Mouse (Mus musculus) forebrain, embryonic 10.5 days (tissue): ENCODE measurements around the gene Rtn1. TPM values are rescaled to one million over a fixed set of nuclear protein-coding genes. Genes with fewer than 3 reads are reported as not detected.
A peak's percentile ranks its signal among the peaks of the same experiment; 100 is the strongest.
"Not testable (repeated sequence)": the region's sequence is repeated elsewhere in the genome, so short reads cannot be mapped to it uniquely, and the experiment has no call there.

ENCODE experiments used
- DNase-seq: peaks from one replicate; pipeline ENCODE4 v3.0.0-alpha.2; 2017; ENCODE audit warnings: low spot score; ENCODE audit errors: extremely low spot score
- H3K27ac ChIP-seq: fragments of 300-500 bp; sonication (generic); 2 replicates; pipeline ENCODE4 v1.5.1; 2016; ENCODE audit warnings: mild to moderate bottlenecking
- H3K27me3 ChIP-seq: fragments of 300-500 bp; sonication (generic); 2 replicates; pipeline ENCODE4 v1.6.1; 2016; ENCODE audit warnings: mild to moderate bottlenecking; ENCODE audit not compliant: poor library complexity, severe bottlenecking
- H3K36me3 ChIP-seq: fragments of 300-500 bp; sonication (generic); replicated peaks from 2 replicates; pipeline ENCODE4 v1.6.1; 2016; ENCODE audit warnings: mild to moderate bottlenecking, moderate library complexity
- H3K4me1 ChIP-seq: fragments of 300-500 bp; sonication (generic); 2 replicates; pipeline ENCODE4 v1.6.1; 2016
- H3K4me3 ChIP-seq: fragments of 300-500 bp; sonication (generic); 2 replicates; pipeline ENCODE4 v1.5.1; 2016; ENCODE audit warnings: mild to moderate bottlenecking, moderate library complexity
- H3K9me3 ChIP-seq: fragments of 300-500 bp; sonication (generic); 2 replicates; pipeline ENCODE4 v1.6.1; 2016; ENCODE audit warnings: mild to moderate bottlenecking, moderate library complexity
- WGBS: fragments of 180-500 bp; shearing (Covaris S2); methylation state at CpG from one replicate; pipeline ENCODE4 v1.1.7; 2016; 5-methylcytosine and 5-hydroxymethylcytosine counted together
- polyA plus RNA-seq: library from polyadenylated mRNA; unstranded; fragments of >200 nt; fragmentation: Nextera tagmentation; extraction: Ambion mirVana; gene quantifications from 2 replicates; pipeline ENCODE4 v1.2.1, GENCODE M21; 2016

The Rtn1 gene
- polyA plus RNA-seq, 1 experiment from 2014 or later, result 72.9 TPM

GRCm38 (mm10) chr12:72303624-72304346 is 105.1 kb downstream of the Rtn1 start:
- peaks cover 8% of the 10 kb centered on the region; the same call in 1 of the 2 replicates for H3K9me3 ChIP-seq
- H3K27ac ChIP-seq, result 0 out of 2 replicates have a peak overlapping the region, but pooled peaks have one; percentile 25
- 72% methylated on average over 37 of the region's 37 CpGs for WGBS
- no peak for DNase-seq
- H3K4me3 ChIP-seq, result peak overlapping the region; percentile 14; the same call in 1 of the 2 replicates
- no peaks in the 10 kb centered on the region for H3K27me3 ChIP-seq
- peaks cover 5% of the 10 kb centered on the region; the same call in 1 of the 2 replicates for H3K36me3 ChIP-seq
- peaks cover 34% of the 10 kb centered on the region for H3K4me1 ChIP-seq

DNA sequence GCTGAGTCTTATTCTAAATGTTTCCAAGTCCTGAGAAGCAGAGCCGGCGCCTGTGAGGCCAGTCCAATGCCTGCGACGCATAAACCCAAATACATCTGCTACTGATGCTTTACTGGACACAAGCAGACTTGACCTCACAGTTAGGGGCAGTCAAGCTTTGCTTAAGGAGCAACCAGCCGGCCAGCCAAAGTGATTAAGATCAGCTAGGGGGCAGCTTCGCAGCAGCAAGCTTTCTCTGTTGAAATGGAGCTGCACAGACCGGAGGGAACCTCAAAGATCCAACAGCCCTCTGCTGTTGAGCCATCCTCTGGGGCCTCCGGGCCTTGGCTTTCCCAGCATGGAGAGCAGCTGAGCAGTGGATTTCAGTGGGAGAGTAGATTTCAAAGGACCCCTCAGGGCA is 107.4 kb downstream of the Rtn1 start:
- peak overlapping the region; percentile 51; the same call in 1 of the 2 replicates for H3K27ac ChIP-seq
- H3K4me3 ChIP-seq, result no peak overlapping the region
- DNase-seq, result peak; percentile 24
- H3K4me1 ChIP-seq, result peaks cover 36% of the 10 kb centered on the region
- 44% methylated on average over 8 of the region's 8 CpGs for WGBS
- peaks cover 5% of the 10 kb centered on the region; the same call in 1 of the 2 replicates for H3K36me3 ChIP-seq
- no peaks in the 10 kb centered on the region for H3K27me3 ChIP-seq
- H3K9me3 ChIP-seq, result peaks cover 8% of the 10 kb centered on the region; the same call in 1 of the 2 replicates

- no peak overlapping the region for H3K27ac ChIP-seq
- no peak overlapping the region for H3K4me3 ChIP-seq
- peaks cover 36% of the 10 kb centered on the region for H3K4me1 ChIP-seq
- peaks cover 8% of the 10 kb centered on the region; the same call in 1 of the 2 replicates for H3K9me3 ChIP-seq
- DNase-seq, result no peak
- 85% methylated on average over 8 of the region's 8 CpGs for WGBS
- H3K27me3 ChIP-seq, result no peaks in the 10 kb centered on the region
- peaks cover 5% of the 10 kb centered on the region; the same call in 1 of the 2 replicates for H3K36me3 ChIP-seq
Measured at GRCm38 (mm10) chr12:72300971-72301370, 107.9 kb downstream of the Rtn1 start.

- H3K4me1 ChIP-seq, result peaks cover 15% of the 10 kb centered on the region
- whole genome bisulfite sequencing, result 85% methylated on average over 7 of the region's 7 CpGs
Measured at GRCm38 (mm10) chr12:72298222-72298621, 110.6 kb downstream of the Rtn1 start.

DNA sequence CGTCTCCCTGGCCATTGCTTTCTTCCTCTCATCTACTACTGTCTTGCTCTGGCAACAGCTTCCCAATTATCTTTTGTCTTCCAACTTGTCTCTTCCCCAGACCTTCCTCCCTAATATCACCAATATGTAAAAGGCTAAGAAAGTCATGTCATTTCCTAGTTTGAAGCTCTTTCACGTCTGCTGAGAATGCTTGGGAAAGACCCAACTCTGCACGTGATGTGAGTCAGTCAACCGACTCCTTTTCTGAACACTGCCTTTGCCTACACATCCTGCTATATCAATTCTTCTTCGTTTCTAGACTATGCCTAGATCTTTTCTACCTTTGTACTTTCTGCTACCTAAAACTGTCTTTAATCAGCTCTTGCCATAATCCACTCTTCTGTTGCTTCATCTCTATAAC is 112.3 kb downstream of the Rtn1 start:
- Histone ChIP-seq H3K27ac (no peak overlapping the region), H3K9me3 (peaks cover 3% of the 10 kb centered on the region; the same call in 1 of the 2 replicates), H3K4me3 (no peak overlapping the region), H3K4me1 (peaks cover 10% of the 10 kb centered on the region), H3K36me3 (no peaks in the 10 kb centered on the region), H3K27me3 (no peaks in the 10 kb centered on the region)
- WGBS, result 91% methylated on average over 5 of the region's 5 CpGs
- DNase-seq, result no peak

More at GRCm38 (mm10) chr12:72298222-72298621, 110.6 kb downstream of the Rtn1 start:
- no peak for DNase-seq
- no peak overlapping the region for H3K27ac ChIP-seq
- H3K4me3 ChIP-seq, result no peak overlapping the region
- H3K9me3 ChIP-seq, result peaks cover 2% of the 10 kb centered on the region; the same call in 1 of the 2 replicates
- no peaks in the 10 kb centered on the region for H3K27me3 ChIP-seq
- H3K36me3 ChIP-seq, result no peaks in the 10 kb centered on the region

- not testable (repeated sequence) for DNase-seq, H3K27me3 ChIP-seq, H3K36me3 ChIP-seq, H3K9me3 ChIP-seq, H3K4me1 ChIP-seq, H3K27ac ChIP-seq, H3K4me3 ChIP-seq
- 93% methylated on average over 3 of the region's 3 CpGs for WGBS
Measured at GRCm38 (mm10) chr12:72293185-72293584, 115.7 kb downstream of the Rtn1 start.

GRCm38 (mm10) chr12:72292566-72292965 is 116.3 kb downstream of the Rtn1 start:
- no peaks in the 10 kb centered on the region for H3K4me1 ChIP-seq

GRCm38 (mm10) chr12:72291266-72291665 is 117.6 kb downstream of the Rtn1 start:
- no peaks in the 10 kb centered on the region for H3K36me3 ChIP-seq
- no peak overlapping the region for H3K27ac ChIP-seq
- WGBS, result 92% methylated on average over 4 of the region's 4 CpGs
- no peak overlapping the region for H3K4me3 ChIP-seq
- no peak for DNase-seq
- H3K4me1 ChIP-seq, result no peaks in the 10 kb centered on the region
- H3K9me3 ChIP-seq, result peaks cover 8% of the 10 kb centered on the region; the same call in 1 of the 2 replicates
- no peaks in the 10 kb centered on the region for H3K27me3 ChIP-seq

More at GRCm38 (mm10) chr12:72292566-72292965, 116.3 kb downstream of the Rtn1 start:
- H3K36me3 ChIP-seq, result no peaks in the 10 kb centered on the region
- no peak overlapping the region for H3K27ac ChIP-seq
- H3K9me3 ChIP-seq, result peaks cover 8% of the 10 kb centered on the region; the same call in 1 of the 2 replicates
- no peaks in the 10 kb centered on the region for H3K27me3 ChIP-seq
- 76% methylated on average over 2 of the region's 2 CpGs for WGBS
- H3K4me3 ChIP-seq, result no peak overlapping the region
- no peak for DNase-seq

GRCm38 (mm10) chr12:72288215-72288614 is 120.6 kb downstream of the Rtn1 start:
- Histone ChIP-seq H3K4me1 (no peaks in the 10 kb centered on the region), H3K27me3 (no peaks in the 10 kb centered on the region), H3K27ac (no peak overlapping the region), H3K9me3 (peaks cover 7% of the 10 kb centered on the region; the same call in 1 of the 2 replicates), H3K4me3 (no peak overlapping the region), H3K36me3 (no peaks in the 10 kb centered on the region)
- 67% methylated on average over 3 of the region's 3 CpGs for WGBS
- no peak for DNase-seq

- no peak for DNase-seq
- Histone ChIP-seq H3K27me3 (no peaks in the 10 kb centered on the region), H3K4me1 (no peaks in the 10 kb centered on the region), H3K36me3 (no peaks in the 10 kb centered on the region), H3K9me3 (peaks cover 6% of the 10 kb centered on the region; the same call in 1 of the 2 replicates), H3K4me3 (no peak overlapping the region), H3K27ac (no peak overlapping the region)
- WGBS, result 81% methylated on average over 4 of the region's 4 CpGs
Measured at GRCm38 (mm10) chr12:72287332-72288004, 121.4 kb downstream of the Rtn1 start.

GRCm38 (mm10) chr12:72285366-72286345 is 123.2 kb downstream of the Rtn1 start:
- 89% methylated on average over 25 of the region's 25 CpGs for WGBS

GRCm38 (mm10) chr12:72284576-72284975 is 124.3 kb downstream of the Rtn1 start:
- Histone ChIP-seq H3K27me3 (no peaks in the 10 kb centered on the region), H3K27ac (no peak overlapping the region), H3K4me1 (no peaks in the 10 kb centered on the region), H3K4me3 (no peak overlapping the region), H3K36me3 (no peaks in the 10 kb centered on the region), H3K9me3 (no peaks in the 10 kb centered on the region)
- 95% methylated on average over 7 of the region's 7 CpGs for WGBS
- no peak for DNase-seq

More at GRCm38 (mm10) chr12:72285366-72286345, 123.2 kb downstream of the Rtn1 start:
- DNase-seq, result no peak
- Histone ChIP-seq H3K9me3 (no peaks in the 10 kb centered on the region), H3K4me3 (no peak overlapping the region), H3K4me1 (no peaks in the 10 kb centered on the region), H3K36me3 (no peaks in the 10 kb centered on the region), H3K27me3 (no peaks in the 10 kb centered on the region), H3K27ac (no peak overlapping the region)
